Mouse (Mus musculus): ENCODE results near the gene Ibtk. TPM values are rescaled to one million over a fixed set of nuclear protein-coding genes. Genes with fewer than 3 reads are reported as not detected.
"Not testable (repeated sequence)": the region's sequence is repeated elsewhere in the genome, so short reads cannot be mapped to it uniquely, and the experiment has no call there.

The Ibtk gene
- total RNA-seq (2012; rRNA removed) = 20.0 and 23.7 TPM in 2 replicates
- 10 to 100 TPM; 21.1 to 53.7 TPM for polyA plus RNA-seq (2012; ENCODE audit: insufficient read depth in 1 of 2, insufficient read length in 2 of 2, low read depth in 1 of 2, low replicate concordance in 2 of 2, missing spikeins in 1 of 2)

- peaks cover 27% of the 10 kb centered on the region for H3K79me2 ChIP-seq (ENCODE audit: control insufficient read depth, insufficient read depth, low read length, poor library complexity)
- peak within 1 kb of the TSS; percentile 97 for H3K27ac ChIP-seq (ENCODE audit: control insufficient read depth, low read depth, low read length)
- peaks cover 2 to 17% of the 10 kb centered on the region in 2 experiments; a peak in 3 of 4 replicates for H3K36me3 ChIP-seq (ENCODE audit: control insufficient read depth in 1 of 2, insufficient read depth in 2 of 2, low read length in 2 of 2)
- H3K27me3 ChIP-seq (ENCODE audit: control insufficient read depth in 1 of 2, insufficient read depth in 2 of 2, low read length in 2 of 2) = no peaks in the 10 kb centered on the region
- H3K9me3 ChIP-seq (replicated peaks; ENCODE audit: insufficient read depth, low read length) = no peaks in the 10 kb centered on the region
- peaks cover 5 to 6% of the 10 kb centered on the region in 2 experiments; a peak in 3 of 4 replicates for H3K4me1 ChIP-seq (ENCODE audit: control insufficient read depth in 1 of 2, insufficient read depth in 2 of 2, low read length in 2 of 2)
- TF ChIP-seq MEF2A (IDR thresholded peaks at IDR 0.05; ENCODE audit: extremely low read depth, insufficient replicate concordance, low read depth, low read length, poor library complexity, severe bottlenecking) (0 out of 2 replicates have a peak, but pooled peaks have one; percentile 2), HCFC1 (IDR thresholded peaks at IDR 0.05; ENCODE audit: low read depth, low read length) (peak; percentile 80), MXI1 (IDR thresholded peaks at IDR 0.05; ENCODE audit: low read depth, low read length) (peak; percentile 58), TBP (IDR thresholded peaks at IDR 0.05; ENCODE audit: low read depth, low read length) (peak; percentile 84), TCF12 (IDR thresholded peaks at IDR 0.05; ENCODE audit: low read depth, low read length) (no peak), RAD21 (IDR thresholded peaks at IDR 0.05; ENCODE audit: low read depth, low read length) (no peak), POLR2A (IDR thresholded peaks at IDR 0.05; ENCODE audit: control insufficient read depth in 1 of 2, insufficient read depth in 1 of 2, low read depth in 1 of 2, low read length in 2 of 2, poor library complexity in 1 of 2) (peak; percentile 67 to 81), USF1 (IDR thresholded peaks at IDR 0.05; ENCODE audit: low read depth, low read length) (no peak), MAFK (IDR thresholded peaks at IDR 0.05; ENCODE audit: borderline replicate concordance, low read depth, low read length) (no peak), ETS1 (IDR thresholded peaks at IDR 0.05; ENCODE audit: low read depth, low read length) (no peak), E2F4 (IDR thresholded peaks at IDR 0.05; ENCODE audit: borderline replicate concordance, low read depth, low read length) (0 out of 2 replicates have a peak, but pooled peaks have one; percentile 13), SIN3A (IDR thresholded peaks at IDR 0.05; ENCODE audit: low read length) (peak; percentile 75; the same call in 1 of the 2 replicates), ELF1 (IDR thresholded peaks at IDR 0.05; ENCODE audit: low read depth, low read length) (0 out of 2 replicates have a peak, but pooled peaks have one; percentile 11), POLR2AphosphoS2 (IDR thresholded peaks at IDR 0.05; ENCODE audit: low read length) (peak; percentile 64), CHD2 (IDR thresholded peaks at IDR 0.05; ENCODE audit: low read length) (peak; percentile 76), ZMIZ1 (IDR thresholded peaks at IDR 0.05; ENCODE audit: low read depth, low read length) (peak; percentile 72), MYC (IDR thresholded peaks at IDR 0.05; ENCODE audit: low read depth, low read length) (peak; percentile 37; the same call in 1 of the 2 replicates), NELFE (IDR thresholded peaks at IDR 0.05; ENCODE audit: low read depth, low read length) (peak; percentile 70), UBTF (IDR thresholded peaks at IDR 0.05; ENCODE audit: borderline replicate concordance, insufficient read depth, low read depth, low read length) (peak; percentile 93; the same call in 1 of the 2 replicates)
- H3K9ac ChIP-seq (ENCODE audit: control insufficient read depth, low read depth, low read length, poor library complexity, severe bottlenecking) = peak within 1 kb of the TSS; percentile 94
- peak; percentile 96 for DNase-seq (ENCODE audit: low read depth, low spot score)
- peak within 1 kb of the TSS; percentile 64 to 82 for H3K4me3 ChIP-seq (ENCODE audit: control insufficient read depth in 1 of 2, insufficient read depth in 1 of 2, low read depth in 2 of 2, low read length in 2 of 2)
These were observed at the start of gene Ibtk for GRCm38 (mm10) chr9:85749142-85749921. TSS of gene Ibtk (minus strand) at chr9:85749334.

DNA sequence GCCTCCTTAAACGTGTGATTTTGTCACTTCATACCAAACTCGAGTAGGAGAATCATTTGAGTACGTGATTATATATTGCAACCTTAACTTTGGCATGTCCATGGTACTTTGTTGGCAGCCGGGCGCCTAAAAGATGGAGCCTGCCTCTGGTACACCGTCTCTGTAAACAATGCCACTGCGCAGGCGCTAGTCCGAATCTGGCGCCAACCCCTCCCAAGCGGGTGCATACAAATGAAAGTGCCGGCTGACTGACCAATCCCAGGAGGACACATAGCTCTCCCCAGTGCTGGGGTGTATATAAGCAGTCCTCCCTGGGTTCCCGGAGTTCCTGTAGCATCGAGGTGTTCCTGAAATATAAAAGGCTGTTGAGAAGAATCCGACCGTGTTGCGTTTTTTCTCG is 42.4 kb upstream of the Ibtk start:
- H3K9ac ChIP-seq (ENCODE audit: control insufficient read depth, low read depth, low read length, poor library complexity, severe bottlenecking); H3K36me3 ChIP-seq (ENCODE audit: control insufficient read depth in 1 of 2, insufficient read depth in 2 of 2, low read length in 2 of 2); H3K4me3 ChIP-seq (ENCODE audit: control insufficient read depth in 1 of 2, insufficient read depth in 1 of 2, low read depth in 2 of 2, low read length in 2 of 2); H3K79me2 ChIP-seq (ENCODE audit: control insufficient read depth, insufficient read depth, low read length, poor library complexity); H3K9me3 ChIP-seq (replicated peaks; ENCODE audit: insufficient read depth, low read length); H3K4me1 ChIP-seq (ENCODE audit: control insufficient read depth in 1 of 2, insufficient read depth in 2 of 2, low read length in 2 of 2); H3K27me3 ChIP-seq (ENCODE audit: control insufficient read depth in 1 of 2, insufficient read depth in 2 of 2, low read length in 2 of 2); DNase-seq (ENCODE audit: low read depth, low spot score); H3K27ac ChIP-seq (ENCODE audit: control insufficient read depth, low read depth, low read length): not testable (repeated sequence)

Measured in MEL (cell line).